Mouse (Mus musculus): Measurements from ENCODE around the gene Ywhae. TPM values are rescaled to one million over a fixed set of nuclear protein-coding genes. Genes with fewer than 3 reads are reported as not detected.

The Ywhae gene
- total RNA-seq, 2 experiments from 2014 or later: 545 to 577 TPM

DNA sequence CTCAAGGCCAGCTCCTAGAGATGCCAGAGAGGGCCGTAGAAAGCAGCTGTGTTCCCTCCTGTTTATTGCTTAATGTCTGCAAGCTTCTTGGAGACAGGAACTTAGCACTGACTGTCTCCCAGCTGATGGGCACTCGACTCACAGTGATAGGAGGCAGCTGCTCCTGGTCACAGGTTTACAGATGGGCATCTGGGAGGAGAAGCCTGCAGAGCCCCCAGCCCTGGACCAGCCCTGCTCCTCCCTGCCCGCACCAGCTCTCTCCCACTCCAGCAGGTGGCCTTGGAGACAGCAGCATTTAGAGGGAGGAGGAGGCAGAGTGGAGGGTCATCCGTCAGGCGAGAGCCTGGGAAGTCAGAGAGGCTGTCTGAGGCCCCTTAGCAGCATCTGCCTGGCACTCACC lies 74.8 kb downstream of the Ywhae start:
- Histone ChIP-seq H3K27ac (no peak overlapping the region), H3K4me3 (no peak overlapping the region)
- intact Hi-C loops (cut with DNase I): no loop called here
- no peak for TF ChIP-seq CTCF (IDR thresholded peaks at IDR 0.05)
- DNase-seq: no peak

- Histone ChIP-seq H3K4me3 (no peak overlapping the region), H3K27ac (no peak overlapping the region)
- no peak for DNase-seq
- intact Hi-C loops (cut with DNase I): no loop called here
- TF ChIP-seq CTCF (IDR thresholded peaks at IDR 0.05): no peak
These were observed 77.9 kb downstream of the Ywhae start for GRCm38 (mm10) chr11:75810526-75810925.

GRCm38 (mm10) chr11:75811900-75812299 lies 79.2 kb downstream of the Ywhae start:
- H3K4me3 ChIP-seq: no peak overlapping the region

DNA sequence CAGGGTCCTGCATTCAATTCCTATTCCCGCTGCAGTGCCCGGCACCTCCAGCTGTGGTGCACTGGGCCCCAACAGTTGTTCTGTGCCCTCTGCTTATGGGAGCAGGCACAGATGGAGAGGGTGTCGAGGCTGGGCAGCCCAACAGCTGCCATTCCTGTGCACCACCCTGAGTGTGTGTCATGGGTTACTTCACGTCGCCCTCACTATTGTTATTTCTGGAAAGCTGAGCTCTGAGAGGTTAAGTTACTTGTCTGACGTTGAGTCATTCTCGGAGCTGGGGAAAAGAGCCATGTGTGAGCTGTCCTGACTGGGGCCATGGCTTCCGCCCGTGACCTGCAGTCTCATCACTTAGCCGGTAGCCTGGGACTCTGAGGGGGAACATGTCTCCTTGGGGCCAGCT lies 80.4 kb downstream of the Ywhae start:
- TF ChIP-seq CTCF (IDR thresholded peaks at IDR 0.05): peak; percentile 9; the same call in 1 of the 2 replicates
- Histone ChIP-seq H3K27ac (peak overlapping the region; percentile 58), H3K4me3 (no peak overlapping the region)
- intact Hi-C loops (cut with DNase I): no loop called here
- DNase-seq: peak; percentile 35

More at GRCm38 (mm10) chr11:75811900-75812299, 79.2 kb downstream of the Ywhae start:
- intact Hi-C loops (cut with DNase I): no loop called here
- TF ChIP-seq CTCF (IDR thresholded peaks at IDR 0.05): no peak
- peak overlapping the region; percentile 63 for H3K27ac ChIP-seq
- peak; percentile 80 for DNase-seq

Other genes starting within 250 kb of the Ywhae start
- gene Prpf8, start 246.1 kb upstream of the Ywhae start, total RNA-seq (2021): 10 to 100 TPM; 69.3 to 76.7 TPM
- 10 to 100 TPM; 33.4 to 41.9 TPM for gene Rilp, start 222.8 kb upstream of the Ywhae start, total RNA-seq (2021)
- gene Scarf1, start 219.3 kb upstream of the Ywhae start, total RNA-seq (2021): 1 to 10 TPM; 2.4 to 5.7 TPM
- gene Slc43a2, start 201.2 kb upstream of the Ywhae start, total RNA-seq (2021): 10 to 100 TPM; 19.0 to 41.6 TPM
- gene Pitpna, start 144.8 kb upstream of the Ywhae start, total RNA-seq (2021): 100 to 1,000 TPM; 151 to 206 TPM
- gene Inpp5k, start 101.9 kb upstream of the Ywhae start, total RNA-seq (2021): 10 to 100 TPM; 25.9 to 27.4 TPM
- gene Myo1c, start 82.4 kb upstream of the Ywhae start, total RNA-seq (2021): 10 to 100 TPM; 34.1 to 43.9 TPM
- 10 to 100 TPM; 53.4 to 64.3 TPM for gene Crk, start 53.6 kb upstream of the Ywhae start, total RNA-seq (2021)
- gene Doc2b, start 63.2 kb downstream of the Ywhae start, total RNA-seq (2021): 1 to 10 TPM; 1.0 to 1.4 TPM
- 10 to 100 TPM; 12.7 to 15.0 TPM for gene Rph3al, start 205.6 kb downstream of the Ywhae start, total RNA-seq (2021)

Measured in gastrocnemius, adult 2 months (tissue).